Mouse (Mus musculus) c-Kit-negative CD71-positive TER-119-positive erythroid progenitor cells, embryonic 14.5 days (primary cell): Measurements from ENCODE around the gene Efr3b.
"Not testable (repeated sequence)": the region's sequence is repeated elsewhere in the genome, so short reads cannot be mapped to it uniquely, and the experiment has no call there.

Experiments
- DNase-seq: peaks from one replicate; pipeline ENCODE4 v3.0.0-alpha.2; 2013; ENCODE audit warnings: low read depth, low spot score

Gene Efr3b

DNA sequence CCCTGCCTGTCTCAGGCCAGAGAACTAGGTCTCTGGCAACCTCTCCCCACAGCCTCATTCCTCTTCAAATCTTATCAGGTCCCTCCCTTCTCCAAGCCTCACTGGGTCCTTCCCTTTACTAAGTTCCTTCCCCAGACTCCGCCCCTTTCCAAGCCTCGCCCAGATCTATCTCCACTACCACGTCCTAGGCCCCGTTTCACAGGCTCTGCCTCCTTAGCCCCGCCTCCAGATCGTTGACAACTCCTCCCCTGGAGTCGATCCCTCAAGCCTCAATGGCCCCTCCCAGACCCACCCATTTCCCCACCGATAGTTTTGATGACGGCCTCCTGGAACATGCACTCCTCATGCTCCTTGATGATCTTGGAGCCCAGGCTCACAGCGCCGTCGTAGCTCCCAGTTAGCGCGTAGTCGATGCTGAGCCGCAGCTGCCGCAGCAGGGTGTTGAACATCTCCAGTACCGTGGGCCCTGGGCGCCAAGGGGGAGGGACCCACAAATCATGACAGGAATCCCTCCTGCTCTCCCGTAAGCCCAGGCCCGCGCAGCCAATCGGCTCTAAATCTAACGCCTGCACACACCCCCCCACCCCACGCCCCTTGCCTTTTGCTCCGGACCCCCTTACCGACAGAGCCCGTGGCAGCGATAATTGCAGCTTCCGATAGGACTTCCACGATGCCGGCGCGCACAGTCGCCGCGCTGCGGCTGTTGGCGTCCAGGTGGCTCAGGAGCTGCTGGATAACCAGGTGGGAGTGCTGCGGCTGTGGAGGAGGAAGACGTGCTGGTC is 57.2 kb downstream of the Efr3b start:
- DNase-seq = peak; percentile 15

GRCm38 (mm10) chr12:3980991-3981349 is 57.7 kb downstream of the Efr3b start:
- no peak for DNase-seq

- not testable (repeated sequence) for DNase-seq
Measured at GRCm38 (mm10) chr12:3973169-3973568, 65.5 kb downstream of the Efr3b start.

DNA sequence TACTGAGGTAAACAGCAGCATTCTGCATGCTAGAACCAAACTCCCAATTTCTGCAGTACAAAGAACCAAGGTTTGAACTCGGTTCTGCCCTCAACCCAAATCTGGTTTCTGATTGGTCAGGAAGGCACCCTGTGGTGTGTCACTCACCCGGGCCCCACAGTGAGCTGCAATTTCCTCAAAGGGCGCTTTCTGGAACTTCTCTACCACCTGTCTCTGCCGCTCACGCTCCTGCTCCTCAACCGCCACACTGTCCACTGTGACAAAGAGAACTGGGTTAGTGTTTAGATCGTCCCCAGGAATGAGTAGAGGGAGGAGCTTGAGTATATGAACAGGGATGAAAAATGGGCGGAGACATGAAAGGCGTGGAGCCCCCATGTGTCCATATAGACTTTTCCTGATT is 70.3 kb downstream of the Efr3b start:
- no peak for DNase-seq

DNA sequence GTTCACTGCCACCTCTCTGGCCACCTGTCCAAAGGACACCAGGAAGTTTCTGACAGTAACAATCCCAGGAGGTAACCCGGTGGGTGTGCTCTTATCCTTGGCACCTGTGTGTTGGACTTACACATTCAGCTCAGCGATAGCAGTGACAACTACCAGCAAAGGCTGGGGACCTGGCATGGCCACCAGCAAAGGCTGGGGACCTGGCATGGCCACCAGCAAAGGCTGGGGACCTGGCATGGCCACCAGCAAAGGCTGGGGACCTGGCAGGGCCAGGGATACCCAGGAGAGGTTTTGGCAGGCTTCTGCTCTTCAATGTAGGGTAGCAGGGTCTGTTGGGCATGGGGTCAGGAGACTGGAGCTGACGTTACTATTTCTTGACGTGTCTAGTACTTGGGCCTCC is 71.5 kb downstream of the Efr3b start:
- DNase-seq = no peak

DNA sequence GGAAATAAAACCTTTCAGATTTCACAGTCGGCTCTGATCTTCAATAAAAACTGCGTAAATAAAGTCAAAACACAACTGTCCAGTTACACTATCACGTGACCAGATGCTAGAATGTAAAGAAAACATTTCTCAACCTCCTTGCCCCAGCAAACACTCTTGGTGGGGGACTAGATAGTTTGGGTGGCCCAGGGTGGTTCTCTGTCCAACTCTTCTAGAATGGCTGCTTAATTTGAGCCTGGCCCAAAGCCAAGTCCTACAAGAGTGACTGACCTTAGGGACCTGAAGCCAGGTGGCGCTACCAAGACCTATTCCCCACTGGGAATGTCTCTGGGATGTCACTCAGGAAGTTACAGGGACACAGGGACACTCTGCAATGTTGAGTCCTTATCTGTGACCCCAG is 78.2 kb downstream of the Efr3b start:
- no peak for DNase-seq

GRCm38 (mm10) chr12:3959791-3960543 is 78.7 kb downstream of the Efr3b start:
- DNase-seq = no peak

DNA sequence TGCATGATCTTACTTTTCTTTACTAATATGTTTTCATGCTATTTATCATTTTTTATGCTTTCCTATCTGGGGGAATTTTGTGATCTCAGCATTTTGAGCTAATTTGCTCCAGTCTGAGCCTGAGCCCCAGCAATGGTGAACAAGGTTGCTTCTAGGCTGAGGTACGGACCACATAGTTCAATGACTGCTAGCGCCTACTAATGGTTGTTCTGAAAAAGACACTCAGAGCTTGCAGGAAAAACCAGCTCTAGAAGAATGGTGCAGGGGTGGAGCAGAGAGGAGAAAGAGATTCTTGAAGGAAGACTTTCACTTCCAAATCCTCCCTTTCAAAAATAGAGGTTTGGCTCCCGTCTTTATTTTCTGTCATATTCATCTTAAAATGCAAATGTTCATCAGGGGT is 82.4 kb downstream of the Efr3b start:
- DNase-seq = no peak

GRCm38 (mm10) chr12:3955371-3955770 is 83.3 kb downstream of the Efr3b start:
- DNase-seq = no peak

DNA sequence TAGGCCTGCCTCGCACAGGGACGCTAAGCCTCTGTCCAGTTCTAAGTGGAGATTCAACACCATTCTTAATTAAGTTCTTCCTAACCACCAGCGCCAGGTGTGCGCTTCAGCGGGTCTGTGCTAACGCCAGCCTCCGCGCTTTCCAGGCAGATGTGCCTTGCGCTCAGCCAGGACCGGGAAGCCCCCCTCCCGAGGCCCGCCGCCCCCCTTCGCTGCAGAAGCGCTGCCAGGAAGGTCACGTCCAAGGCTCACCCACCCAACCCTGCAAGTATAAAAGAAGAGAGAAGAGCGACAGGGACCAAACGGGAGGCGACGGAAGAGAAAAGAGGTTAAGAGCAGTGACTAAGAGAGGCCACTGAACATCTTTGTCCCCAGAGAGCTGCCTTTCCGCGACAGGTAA is 84.1 kb downstream of the Efr3b start, which contains the start of gene Pomc:
Gene Pomc, plus strand, starts transcription at position 301 of the 400 bp plus-strand sequence.
- no peak for DNase-seq

- no peak for DNase-seq
Measured at GRCm38 (mm10) chr12:3947503-3947902, 91.2 kb downstream of the Efr3b start.

DNA sequence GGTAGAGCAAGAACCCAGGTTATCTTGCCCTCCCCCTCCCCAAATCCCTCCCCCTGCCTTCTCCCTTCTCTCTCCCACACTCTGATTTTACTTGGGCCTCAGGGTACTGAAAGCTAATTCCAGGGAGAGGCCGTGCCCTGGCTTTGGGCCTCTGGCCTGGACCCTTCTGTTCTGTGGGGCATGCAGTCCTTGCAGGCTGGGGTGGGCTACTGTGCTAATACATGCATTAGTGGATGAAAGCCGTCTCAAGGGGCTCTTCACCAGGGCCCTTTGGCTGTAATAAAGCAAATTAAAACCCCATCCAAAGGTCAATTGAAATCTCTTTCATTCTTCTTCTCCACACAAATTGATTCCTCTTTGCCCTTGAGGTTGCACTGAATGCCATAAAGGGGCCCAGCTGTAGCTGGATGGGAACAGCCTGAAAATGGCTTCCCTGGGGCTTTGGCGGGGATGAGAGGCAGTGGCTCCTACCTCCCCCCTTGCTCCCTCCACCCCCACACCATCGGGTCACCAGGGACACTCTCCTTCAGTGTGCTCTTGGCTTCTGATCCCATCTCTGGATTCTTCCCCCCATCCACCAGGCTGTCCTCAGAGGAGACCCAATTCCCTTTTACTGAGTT is 94.2 kb downstream of the Efr3b start:
- DNase-seq = no peak

DNA sequence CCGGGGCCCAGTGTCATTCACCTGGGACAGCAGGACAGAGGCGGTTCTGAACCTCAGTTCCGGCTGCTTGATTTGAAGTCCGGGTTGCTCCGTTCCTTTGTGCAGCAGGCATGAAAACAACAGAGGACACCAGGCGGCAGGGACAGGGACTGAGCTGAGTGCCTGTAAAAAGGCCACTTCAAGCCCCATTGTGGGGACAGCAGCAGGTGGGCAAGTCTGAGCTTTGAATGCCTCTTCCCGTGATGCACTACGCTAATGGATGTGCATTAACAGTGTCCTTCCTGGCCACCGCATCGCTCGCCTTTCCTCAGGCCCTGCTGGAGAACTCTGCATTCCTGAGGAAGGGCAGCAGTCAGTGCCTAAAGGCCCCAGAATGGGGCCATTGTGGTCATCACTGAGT is 96.7 kb downstream of the Efr3b start:
- DNase-seq = no peak

DNA sequence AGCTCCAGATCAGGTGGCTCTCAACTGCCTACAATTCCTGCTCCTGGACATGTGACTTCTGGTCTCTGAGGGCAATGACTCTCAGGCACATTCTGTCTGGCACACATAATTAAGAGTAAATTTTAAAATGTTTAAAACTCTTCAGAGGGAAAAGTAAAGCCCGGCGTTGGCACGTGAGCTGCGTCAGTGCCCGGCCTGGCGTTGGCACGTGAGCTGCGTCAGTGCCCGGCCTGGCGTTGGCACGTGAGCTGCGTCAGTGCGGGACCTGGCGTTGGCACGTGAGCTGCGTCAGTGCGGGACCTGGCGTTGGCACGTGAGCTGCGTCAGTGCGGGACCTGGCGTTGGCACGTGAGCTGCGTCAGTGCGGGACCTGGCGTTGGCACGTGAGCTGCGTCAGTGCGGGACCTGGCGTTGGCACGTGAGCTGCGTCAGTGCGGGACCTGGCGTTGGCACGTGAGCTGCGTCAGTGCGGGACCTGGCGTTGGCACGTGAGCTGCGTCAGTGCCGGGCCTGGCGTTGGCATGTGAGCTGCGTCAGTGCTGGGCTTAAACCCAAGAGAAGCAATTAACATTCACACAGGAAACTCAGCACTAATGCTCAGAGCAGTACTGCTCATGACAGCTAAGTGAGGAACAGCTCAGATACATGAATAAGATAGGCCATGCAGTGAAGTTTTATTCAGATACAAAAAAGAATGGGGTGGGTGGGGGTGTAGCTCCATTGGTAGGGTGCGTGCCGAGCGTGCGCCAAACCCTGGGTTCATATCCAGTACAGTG is 108.4 kb downstream of the Efr3b start:
- DNase-seq = not testable (repeated sequence)

DNA sequence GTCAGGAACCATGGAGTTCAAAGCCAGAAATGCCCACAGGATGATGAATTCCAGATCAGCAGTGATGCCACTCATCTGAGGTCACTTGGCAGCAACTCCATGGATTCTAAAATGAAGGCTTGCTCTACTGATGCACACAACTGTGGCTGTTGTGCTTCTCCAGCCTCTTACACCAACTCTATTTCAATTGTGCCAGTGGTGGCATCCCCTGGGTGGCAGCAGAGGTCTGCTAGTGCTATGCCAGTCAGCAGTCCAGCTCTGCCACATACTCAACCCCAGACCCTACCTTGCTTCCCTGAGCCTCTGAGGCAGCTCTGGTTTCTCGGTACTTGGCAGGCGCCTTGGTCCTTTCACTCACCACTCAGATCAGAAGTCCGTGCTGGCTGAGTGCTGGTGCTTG is 109.9 kb downstream of the Efr3b start:
- no peak for DNase-seq

DNA sequence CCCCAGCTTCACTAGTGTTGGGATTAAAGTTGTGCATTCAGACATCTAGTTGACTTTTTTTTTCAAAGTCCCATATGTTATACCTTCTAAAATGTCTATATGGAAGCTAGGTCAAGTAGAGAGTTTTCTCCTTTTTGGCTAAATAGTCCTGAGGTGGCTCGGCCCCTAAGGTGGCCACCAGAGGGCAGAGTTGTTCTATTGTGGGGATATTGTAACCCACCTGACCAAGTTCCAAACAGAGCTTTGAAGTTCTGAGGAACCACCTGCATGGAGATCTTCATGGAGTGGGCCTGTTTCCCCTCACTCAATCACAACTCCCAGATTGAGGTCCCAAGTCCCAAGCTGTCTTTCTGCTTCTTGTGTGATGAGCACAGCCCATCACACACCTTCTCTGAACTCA is 112.6 kb downstream of the Efr3b start:
- peak; percentile 3 for DNase-seq

- no peak for DNase-seq
Measured at GRCm38 (mm10) chr12:3919423-3919822, 119.3 kb downstream of the Efr3b start.

DNA sequence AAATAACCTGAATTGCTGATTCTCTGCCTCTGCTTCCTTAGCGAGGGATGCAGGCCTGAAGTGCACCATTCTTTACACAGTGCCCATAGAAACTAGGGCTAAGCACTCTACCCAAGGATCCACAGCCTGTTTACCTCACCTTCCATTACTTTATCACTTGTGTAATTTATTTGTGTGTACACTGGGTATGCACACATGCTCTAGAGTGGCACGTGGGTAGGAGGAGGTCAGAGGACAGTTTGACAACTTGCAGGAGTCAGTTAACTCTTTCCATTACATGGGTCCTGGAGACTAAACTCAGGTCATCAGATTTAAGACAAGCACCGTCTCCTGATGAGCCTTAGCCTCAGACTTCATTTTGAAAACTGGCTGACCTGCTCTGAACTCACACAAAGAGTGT is 120.1 kb downstream of the Efr3b start:
- DNase-seq = no peak

GRCm38 (mm10) chr12:3917668-3918341 is 120.9 kb downstream of the Efr3b start:
- no peak for DNase-seq

GRCm38 (mm10) chr12:3915852-3916251 is 122.9 kb downstream of the Efr3b start:
- no peak for DNase-seq
